Mouse (Mus musculus): ENCODE data around the gene Fdps. TPM values are rescaled to one million over a fixed set of nuclear protein-coding genes. Genes with fewer than 3 reads are reported as not detected.

Gene Fdps
- 10 to 100 TPM; 19.7 to 23.5 TPM for total RNA-seq (2021)
- long read RNA-seq, experiment 1, transcript Fdps-201 (10 exons, 1,237 nt) = major isoform, 18 of 20 reads
- long read RNA-seq, experiment 1, partial matches to known transcripts = 1 of 20 reads
- long read RNA-seq, experiment 1, other reads (novel, unspliced or antisense) = 0 of 20 reads
- long read RNA-seq, experiment 2, transcript Fdps-201 (10 exons, 1,237 nt) = major isoform, 9 of 9 reads
- long read RNA-seq, experiment 2, partial matches to known transcripts = 0 of 9 reads
- long read RNA-seq, experiment 2, other reads (novel, unspliced or antisense) = 0 of 9 reads

DNA sequence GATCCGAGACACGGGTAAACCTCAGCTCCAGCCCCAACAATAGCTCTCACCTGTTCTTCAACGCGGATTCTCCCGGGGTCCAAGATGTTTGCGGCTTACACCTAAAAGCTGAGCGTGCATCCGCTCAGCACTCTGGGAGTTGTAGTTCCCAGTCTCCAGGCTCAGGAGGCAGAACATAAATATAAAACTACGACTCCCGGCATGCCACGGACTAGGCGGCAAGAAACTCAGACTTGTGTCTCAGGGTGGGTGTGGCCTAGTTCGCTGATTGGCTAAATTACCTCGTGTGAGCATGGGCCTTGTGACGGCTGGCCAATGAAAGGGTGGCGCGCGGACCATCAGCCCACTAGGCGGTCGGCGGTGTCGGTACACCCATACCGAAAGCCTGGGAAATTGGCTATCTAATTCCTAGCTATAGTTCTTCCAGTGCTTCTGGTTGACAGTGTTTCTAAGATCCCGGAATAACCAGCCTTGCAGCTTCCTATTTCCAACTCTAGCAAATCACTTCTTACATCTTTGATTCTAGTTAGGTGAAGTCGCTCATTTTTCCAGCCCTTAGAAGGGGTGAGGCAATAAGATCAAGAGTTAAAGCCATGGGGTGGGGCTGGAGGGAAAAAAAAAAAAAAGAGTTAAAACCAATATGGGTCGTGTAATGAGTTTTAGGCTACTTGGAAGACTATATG, at the start of gene Fdps:
Fdps (minus strand) TSS at position 148 of the 683 bp plus-strand sequence.
- intact Hi-C loops (cut with DNase I) = loop anchor here (5.0 kb wide), 1 partner anchor 65 kb away; no protein-coding TSS in a partner anchor
- DNase-seq = peak; percentile 90 to 92

DNA sequence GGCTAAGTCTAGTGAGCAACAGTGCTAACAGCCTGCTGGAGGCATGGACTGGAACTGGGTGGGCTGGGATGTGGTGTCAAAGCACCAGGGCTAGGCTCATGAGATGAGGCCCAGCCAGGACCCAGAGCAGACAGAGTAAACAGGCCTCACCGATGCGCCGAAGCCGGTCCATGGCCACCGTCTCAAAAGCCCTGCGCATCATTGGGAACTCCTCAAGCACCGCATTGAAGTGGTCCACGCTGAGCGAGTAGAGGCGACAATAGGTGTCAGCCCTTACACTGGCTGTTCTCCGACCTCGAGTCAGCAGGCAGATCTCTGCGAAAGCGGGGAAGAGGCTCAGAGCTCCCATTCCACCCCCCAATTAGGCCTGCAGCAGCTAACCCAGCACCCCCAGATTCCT, 46.8 kb upstream of the Fdps start:
- intact Hi-C loops (cut with DNase I) = no loop called here
- DNase-seq = no peak

DNA sequence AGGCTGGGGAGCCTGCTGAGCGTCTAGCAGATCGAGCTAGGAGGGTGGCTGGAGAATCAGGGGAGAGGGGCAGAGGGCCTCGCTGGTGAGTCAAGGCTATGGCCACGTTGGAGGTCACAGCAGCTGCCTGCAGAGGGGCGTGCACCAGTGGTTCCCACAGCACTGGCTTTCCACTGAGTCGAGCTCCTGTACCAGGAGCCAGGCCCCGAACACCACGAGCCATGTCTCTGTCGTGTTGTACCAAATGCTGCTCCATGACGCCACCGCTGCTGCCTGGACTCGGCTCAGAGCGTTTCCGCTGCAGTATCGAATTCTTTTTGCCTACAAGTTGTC, 46.2 kb upstream of the Fdps start:
- DNase-seq = no peak
- intact Hi-C loops (cut with DNase I) = no loop called here

DNA sequence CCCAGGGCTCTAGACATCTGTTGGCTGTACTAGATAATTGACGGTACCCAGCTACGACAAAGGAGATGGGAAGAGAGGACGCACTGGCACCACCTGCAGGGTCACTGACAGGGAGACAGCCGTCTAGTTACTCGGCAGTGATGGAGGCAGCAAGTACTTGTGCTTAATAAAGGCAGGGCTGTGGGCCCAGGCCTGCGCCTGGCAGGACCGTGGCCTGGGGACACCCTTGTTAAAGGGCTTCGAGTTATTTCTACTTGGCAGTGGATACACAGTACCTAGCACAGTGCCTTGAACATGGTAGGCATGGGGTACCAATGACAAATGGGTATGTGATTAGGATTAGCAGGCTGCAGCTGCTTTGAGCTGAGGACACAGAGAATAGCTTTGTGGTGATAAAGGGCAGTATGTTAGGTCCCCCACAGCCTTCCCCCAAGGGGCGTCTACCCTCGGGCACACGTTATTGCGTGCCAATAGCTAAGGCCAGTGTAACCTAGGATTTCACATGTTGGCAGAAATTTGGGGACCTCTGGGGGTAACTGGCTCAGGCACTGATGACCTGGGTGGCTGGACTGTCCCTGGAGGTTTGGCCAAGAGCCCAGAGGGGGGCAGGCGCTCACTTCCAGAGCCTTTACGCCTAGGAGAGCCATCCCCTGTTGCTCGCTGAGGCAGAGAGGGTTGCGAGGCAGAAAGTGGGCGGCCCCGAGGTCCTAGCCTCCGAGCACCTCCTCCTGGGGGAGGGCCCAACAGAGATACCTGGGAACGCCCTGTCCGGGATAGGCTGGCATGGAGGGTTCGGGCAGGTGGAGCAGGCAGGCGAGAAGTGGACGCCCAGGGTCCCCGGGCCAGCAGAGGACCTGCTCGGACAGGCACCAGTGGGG, 45.6 kb upstream of the Fdps start:
- no peak for DNase-seq
- intact Hi-C loops (cut with DNase I) = no loop called here

DNA sequence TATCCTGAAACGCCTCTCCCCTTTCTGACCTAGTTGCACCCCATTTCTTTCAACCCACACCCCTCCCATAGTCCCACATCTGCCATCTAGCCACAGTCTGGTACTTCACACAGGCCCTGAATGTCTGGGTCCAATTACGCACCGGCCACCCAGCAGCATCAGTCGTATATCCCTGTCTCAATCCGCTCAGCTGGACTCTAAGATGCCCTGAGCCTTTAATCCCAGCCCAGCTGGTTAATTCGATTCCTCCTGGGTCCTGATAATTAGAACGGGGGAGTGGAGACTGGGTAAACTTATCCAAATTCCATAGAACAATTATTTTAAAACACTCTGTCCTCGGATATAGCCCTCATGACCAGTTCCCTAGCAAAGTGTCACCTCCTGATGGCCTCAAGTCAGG, 43.8 kb upstream of the Fdps start:
- DNase-seq = no peak
- intact Hi-C loops (cut with DNase I) = no loop called here

DNA sequence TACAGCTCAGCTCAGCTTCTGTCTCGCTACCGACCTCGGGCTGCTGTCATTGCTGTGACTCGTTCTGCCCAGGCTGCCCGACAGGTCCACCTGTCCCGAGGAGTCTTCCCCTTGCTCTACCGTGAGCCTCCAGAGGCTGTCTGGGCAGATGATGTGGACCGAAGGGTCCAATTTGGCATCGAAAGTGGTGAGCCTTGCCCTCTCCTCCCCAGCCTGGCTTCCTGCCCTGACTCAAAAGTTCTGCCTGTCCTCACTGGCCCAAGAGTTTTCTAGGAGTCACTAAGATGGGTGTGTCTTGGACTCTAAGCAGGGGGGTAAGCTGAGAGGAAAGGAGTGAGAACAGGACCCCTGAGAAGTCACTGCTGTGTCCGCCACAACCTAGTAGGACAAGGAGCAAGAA, 43.1 kb upstream of the Fdps start:
- no peak for DNase-seq
- intact Hi-C loops (cut with DNase I) = no loop called here

DNA sequence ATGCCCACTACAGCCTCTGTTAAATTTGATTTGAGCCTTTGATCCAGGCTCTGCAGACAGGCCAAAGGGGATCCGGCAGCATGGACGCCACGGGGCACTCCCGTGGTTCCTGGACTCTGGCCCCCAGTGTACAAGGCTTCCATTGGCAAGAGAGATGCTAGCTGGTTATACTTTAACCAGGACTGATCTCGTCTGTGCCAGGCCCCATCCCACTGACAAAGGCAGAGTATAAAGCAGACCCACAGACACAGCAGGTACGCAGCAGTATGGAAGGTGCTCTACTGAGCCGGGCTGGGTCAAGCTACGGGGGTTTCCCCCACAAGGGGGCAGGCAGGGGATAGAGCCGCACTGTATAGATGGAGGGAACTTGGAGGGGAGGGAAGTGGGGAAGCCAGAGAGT, 34.6 kb upstream of the Fdps start:
- no peak for DNase-seq
- intact Hi-C loops (cut with DNase I) = no loop called here

DNA sequence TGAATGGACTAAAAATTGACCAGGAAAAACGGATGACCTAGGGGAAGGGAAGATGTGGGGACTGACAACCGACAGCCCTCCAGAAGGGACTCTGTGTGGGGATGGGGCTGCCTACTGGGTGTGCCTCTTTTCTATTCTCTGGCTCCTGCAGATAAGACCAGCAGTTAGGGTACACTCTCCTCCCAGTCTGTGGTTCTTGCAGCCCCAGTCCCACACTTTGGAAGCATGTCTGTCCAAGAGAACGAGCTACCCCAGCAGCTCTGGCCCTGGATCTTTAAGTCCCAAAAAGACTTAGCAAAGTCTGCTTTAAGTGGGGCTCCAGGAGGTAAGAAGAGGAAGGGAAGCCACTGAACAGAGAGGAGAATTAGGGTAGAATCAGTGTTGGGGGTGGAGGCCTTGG, 34.2 kb upstream of the Fdps start, which contains the start of gene Pklr:
Pklr (plus strand) TSS at position 185 of the 400 bp plus-strand sequence.
- DNase-seq = no peak
- intact Hi-C loops (cut with DNase I) = no loop called here

DNA sequence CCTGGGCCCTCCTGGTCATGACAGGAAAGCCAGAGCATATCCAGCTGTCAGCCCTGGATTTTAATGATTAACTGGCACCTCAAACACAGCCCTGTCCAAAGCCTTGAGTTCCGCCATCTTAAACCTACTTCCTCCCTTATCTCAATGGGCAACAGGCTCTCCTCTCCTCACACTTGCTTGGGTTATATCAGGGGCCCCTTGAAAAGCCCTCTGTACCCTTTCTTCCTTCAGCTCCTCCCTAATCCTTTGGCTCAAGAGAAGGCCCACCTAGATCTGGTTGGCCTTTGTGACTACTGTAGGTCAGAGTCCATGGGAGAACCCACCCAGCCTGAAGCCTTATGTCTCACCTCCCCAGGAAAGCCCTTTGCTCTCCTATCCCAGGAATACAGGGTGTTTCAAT, 32.0 kb upstream of the Fdps start:
- DNase-seq = no peak
- intact Hi-C loops (cut with DNase I) = no loop called here

DNA sequence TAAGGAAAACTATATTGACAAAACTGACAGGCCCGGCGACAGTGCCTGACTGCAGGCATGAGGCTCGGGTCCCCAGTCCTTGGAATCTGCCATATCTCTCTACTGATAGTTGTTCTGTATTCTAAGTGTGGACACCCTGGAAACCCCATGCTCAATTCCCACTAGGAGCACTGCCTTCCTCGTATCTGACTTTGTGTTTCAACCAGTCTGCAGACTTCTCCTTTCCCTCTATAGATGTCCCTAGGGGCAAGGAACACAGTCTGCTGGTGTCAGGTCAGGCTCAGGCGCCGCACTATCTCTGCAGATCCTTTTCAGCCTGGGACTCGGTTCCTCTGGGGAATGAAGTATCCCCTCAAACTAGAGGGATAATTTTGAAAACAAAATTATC, 31.3 kb upstream of the Fdps start:
- DNase-seq = no peak
- intact Hi-C loops (cut with DNase I) = no loop called here

DNA sequence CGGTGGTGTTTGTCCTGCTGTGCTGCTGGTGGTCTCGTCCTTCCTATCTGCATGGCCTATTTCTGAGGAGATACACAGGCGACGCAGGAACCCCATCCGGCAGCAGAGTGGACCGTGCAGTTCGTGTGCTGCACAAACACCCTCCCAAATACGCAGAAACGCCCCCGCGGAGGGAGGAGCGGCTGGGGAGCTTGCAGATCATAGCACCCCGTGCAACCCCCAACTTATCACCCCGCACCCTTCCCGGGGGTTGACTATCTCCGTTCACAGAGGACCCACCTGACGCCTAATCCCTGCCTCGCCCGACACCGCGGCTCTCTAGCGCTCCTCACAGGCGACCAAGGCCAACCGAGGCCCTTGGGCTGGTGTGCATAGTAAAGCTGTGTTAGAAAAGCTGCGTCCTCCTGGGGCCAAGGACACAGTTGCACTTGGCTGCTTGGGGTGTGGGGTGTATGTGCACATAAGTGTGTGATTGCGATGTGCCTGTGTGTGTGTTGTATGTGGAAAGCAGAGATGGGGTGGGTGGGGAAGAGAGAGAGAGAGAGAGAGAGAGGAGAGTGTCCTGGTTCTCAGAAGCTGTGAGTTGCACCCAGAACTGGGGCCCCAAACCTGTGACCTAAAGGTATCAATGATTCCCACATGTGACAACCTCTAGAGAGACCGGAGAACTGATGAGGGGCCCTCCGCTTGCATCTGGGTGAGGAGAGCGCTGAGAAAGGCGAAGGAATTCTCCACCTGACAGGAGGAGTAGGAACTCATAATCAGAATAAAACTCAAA, 30.7 kb upstream of the Fdps start:
- intact Hi-C loops (cut with DNase I) = no loop called here
- DNase-seq = peak; percentile 13 to 32

DNA sequence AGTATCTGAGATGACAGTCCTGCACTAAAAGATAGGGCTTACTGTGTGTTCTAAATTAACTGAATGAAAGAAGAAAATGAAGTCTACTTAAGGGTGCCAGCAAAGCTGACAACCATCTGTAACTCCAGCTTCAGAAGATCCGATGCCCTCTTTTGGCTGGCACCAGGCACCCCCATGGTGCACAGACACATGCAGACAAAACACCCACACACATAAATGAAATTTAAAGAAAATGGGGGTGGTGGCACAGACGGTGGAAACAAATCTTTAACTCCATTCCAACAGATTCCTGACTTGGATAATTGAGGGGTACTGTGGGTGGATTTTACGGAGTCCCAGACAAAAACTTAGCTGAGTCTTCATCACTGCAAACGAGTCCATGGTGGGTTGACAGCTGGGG, 30.1 kb upstream of the Fdps start:
- no peak for DNase-seq
- intact Hi-C loops (cut with DNase I) = no loop called here

DNA sequence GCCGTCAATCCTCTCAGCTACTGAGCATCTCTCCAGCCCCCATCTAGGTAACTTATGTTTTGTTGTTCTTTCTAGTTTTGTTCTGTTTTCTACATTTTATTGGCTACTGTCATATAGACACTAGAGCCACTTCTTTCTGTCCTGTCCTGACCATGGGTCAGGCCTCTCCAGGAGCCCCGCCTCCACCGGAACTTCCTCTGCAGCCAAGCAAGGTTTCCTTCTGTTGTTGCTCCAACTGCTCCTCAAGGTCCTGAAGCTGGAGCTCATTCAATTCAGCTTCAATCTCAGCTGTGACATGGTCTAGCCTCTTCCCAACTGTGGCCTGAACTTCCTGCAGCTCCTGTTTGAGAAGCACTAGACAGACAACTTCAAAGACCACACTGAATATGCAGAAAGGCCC, 28.1 kb upstream of the Fdps start:
- DNase-seq = no peak
- intact Hi-C loops (cut with DNase I) = no loop called here

DNA sequence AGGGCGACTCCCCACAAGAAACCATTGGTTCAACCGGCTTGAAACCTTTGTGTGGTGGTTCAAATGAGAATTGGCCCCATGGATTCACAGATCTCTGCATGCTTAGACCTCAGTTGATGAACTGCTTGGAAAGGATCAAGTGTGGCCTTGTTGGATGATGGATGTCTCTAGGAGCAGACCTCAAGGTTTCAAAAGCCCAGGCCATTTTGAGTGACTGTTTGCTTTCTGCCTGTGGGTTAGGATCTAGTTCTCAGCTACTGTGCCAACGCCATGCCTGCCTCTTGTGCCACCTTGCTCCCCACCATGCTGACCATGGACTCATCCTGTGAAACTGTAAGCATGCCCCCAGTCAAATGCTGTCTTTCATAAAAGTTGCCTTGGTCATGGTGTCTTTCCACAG, 24.2 kb upstream of the Fdps start:
- intact Hi-C loops (cut with DNase I) = no loop called here
- no peak for DNase-seq

DNA sequence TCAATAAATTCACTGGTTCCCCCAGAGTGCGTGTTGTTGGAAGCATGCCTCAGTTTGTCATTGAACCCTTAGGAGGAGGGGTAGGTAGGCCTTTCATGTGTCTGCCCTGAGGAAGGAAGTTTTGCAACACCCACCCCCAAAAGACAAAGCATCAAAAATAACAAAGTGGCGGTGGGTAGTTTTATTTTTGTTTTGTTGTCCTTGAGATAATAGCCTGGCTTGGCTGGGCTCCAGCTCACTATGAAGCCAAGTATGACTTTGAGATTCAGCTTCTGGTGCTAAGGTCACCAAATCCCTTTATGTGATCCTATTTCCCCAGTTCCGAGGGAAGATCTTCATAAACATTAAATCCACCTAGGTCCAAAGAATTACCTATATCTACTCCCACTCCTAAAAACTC, 22.5 kb upstream of the Fdps start:
- peak; percentile 44 to 49 for DNase-seq
- intact Hi-C loops (cut with DNase I) = no loop called here

DNA sequence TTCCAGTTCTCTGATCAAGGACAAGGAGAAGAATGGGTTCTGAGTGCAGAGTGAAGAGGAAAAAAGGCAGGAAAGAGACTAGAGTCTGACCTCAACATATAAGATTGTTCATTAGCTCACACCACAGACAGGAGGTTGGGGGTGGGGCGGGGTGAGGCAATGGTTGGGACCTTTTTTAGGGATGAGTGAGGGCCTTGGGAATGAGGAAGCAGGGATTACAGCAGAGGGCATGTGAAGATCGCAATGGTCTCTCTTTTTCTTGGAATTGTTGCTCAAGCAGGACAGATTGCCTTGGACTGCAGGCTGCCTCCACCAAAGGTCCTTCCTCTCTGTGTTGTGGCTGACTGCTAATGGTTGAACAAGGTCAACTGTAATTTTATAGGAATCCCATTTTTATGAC, 21.6 kb upstream of the Fdps start:
- intact Hi-C loops (cut with DNase I) = no loop called here
- DNase-seq = peak; percentile 30 to 50

DNA sequence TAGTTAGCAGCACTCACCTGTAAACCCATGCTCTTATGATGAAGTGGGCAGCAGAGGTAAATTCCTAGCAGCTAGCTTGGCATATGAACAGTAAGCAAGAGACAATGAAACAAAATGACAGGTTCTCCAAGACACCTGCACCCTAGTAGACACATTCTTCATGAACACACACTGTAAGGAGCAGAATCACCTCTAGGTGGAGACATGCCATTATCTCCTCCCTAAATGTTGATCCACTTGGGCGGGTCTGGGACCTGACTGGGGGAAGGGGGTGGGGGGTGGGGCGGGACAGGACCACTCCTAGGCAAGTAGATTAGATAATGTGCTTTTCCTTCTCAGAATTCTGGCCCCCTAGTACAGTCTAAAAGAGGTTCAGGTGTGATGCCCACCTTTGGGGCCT, 13.8 kb upstream of the Fdps start:
- DNase-seq = peak in 1 of 2 experiments; percentile 31
- intact Hi-C loops (cut with DNase I) = loop anchor here (5.0 kb wide), 1 partner anchor 42 kb away; no protein-coding TSS in a partner anchor

DNA sequence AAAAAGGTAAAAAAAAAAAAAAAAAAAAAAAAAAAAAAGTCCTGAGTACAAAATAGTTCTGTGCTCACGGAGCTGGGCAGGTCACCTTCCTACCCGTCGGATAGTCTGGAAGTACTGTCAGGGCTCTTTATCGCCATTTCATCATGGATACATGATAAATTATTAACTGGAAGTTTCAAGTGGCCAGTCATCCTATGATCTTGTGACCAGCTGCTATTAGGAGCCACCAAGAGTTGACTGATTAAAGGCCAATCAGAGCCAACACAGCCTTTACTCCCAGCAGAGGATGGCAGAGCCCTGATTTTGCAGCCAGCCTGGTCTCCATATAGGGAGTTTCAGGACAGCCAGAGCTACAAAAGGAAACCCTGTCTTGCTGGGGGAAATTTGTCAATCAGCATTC, 11.3 kb upstream of the Fdps start:
- no peak for DNase-seq
- intact Hi-C loops (cut with DNase I) = no loop called here

DNA sequence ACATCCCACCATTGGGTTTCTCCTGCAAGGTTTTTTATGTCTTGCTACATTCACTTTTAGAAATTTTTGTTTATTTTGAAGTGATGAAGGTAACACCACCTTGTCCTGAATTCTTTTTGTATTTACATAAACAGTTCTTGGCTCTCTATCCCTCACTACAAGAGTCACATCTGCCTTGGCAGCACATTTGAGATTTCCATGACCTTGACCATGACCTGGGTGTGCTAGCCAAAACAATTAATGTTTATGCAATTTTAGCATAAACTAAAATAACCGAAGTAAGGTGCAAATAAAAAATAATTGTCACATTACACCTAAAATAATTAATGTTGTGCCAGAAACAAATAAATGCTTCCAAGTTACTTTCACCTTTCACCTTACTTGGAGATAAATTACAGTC, 6.4 kb upstream of the Fdps start:
- intact Hi-C loops (cut with DNase I) = no loop called here
- DNase-seq = no peak

DNA sequence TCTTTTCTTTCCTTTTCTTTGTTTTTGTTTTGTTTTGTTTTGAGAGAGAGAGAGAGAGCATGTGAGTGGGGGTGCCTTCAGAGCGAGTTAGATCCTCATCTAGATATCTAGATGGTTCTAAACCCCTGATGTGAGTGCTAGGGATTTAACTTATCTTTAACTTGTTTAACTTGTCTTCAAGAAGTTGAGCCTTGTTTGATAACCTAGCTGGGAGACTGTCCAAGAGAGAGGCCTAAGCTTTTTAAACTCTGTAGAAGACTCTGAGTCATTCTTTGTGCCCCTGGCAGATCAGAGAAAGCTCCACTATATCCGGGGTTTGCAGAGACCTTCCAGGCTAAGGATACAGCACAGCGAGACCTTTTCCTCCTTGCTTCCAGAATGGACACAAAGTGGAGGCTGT, 5.8 kb upstream of the Fdps start:
- intact Hi-C loops (cut with DNase I) = no loop called here
- no peak for DNase-seq

DNA sequence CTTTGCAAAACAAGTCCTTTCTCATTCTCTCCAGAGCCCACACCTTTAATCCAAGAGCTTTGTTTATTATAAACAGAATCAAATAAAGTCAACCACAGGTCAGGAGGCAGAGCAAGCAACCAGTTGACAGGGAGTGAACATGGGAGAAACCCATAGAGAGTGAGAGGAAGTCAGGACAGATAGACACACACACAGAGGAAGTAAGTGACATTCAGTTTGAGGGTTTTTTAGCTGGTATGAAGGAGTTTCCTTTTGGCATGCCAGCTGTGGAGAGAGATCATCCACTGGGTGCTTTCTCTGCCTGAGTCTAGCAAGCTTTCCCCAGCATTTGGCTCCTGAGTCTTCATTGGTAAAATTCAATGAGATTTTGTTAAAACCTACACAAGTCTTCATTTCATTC, 5.1 kb upstream of the Fdps start:
- no peak for DNase-seq
- intact Hi-C loops (cut with DNase I) = no loop called here

All from heart, postnatal 14 days (tissue).